Mouse (Mus musculus) kidney, postnatal 0 days (tissue): ENCODE results near the gene Chp1. TPM values are rescaled to one million over a fixed set of nuclear protein-coding genes. Genes with fewer than 3 reads are reported as not detected.

Experiments
- ATAC-seq: fragments of 200-750 bp; cut with Nextera tagmentation; replicated peaks from 2 replicates; pipeline ENCODE4 v1.8.0; 2017; ENCODE audit warnings: low read depth, moderate number of reproducible peaks, moderate TSS enrichment, moderate library complexity; ENCODE audit not compliant: low FRiP score
- DNase-seq: peaks from one replicate; pipeline ENCODE4 v3.0.0-alpha.2; 2016; ENCODE audit warnings: low spot score
- H3K27ac ChIP-seq: fragments of 300-500 bp; sonication (generic); 2 replicates; pipeline ENCODE4 v1.5.1; 2014; ENCODE audit warnings: mild to moderate bottlenecking
- H3K27me3 ChIP-seq: fragments of 300-500 bp; sonication (generic); 2 replicates; pipeline ENCODE4 v1.6.1; 2014; ENCODE audit warnings: low read length, mixed read lengths; ENCODE audit not compliant: insufficient read depth
- H3K36me3 ChIP-seq: fragments of 300-500 bp; sonication (generic); 2 replicates; pipeline ENCODE4 v1.6.1; 2014; ENCODE audit warnings: low read length, mixed read lengths; ENCODE audit not compliant: insufficient read depth
- H3K4me1 ChIP-seq: fragments of 300-500 bp; sonication (generic); replicated peaks from 2 replicates; pipeline ENCODE4 v1.6.1; 2014; ENCODE audit warnings: antibody characterized with exemption, low read length, mixed read lengths; ENCODE audit not compliant: insufficient read depth
- H3K4me2 ChIP-seq: fragments of 300-500 bp; sonication (generic); 2 replicates; pipeline ENCODE4 v1.6.1; 2014; ENCODE audit warnings: mild to moderate bottlenecking, low read length, moderate library complexity, mixed read lengths
- H3K4me3 ChIP-seq: fragments of 300-500 bp; sonication (generic); replicated peaks from 2 replicates; pipeline ENCODE4 v1.5.1; 2014; ENCODE audit warnings: low read depth, low read length
- H3K9ac ChIP-seq: fragments of 300-500 bp; sonication (generic); 2 replicates; pipeline ENCODE4 v1.6.1; 2014; ENCODE audit warnings: low read depth, low read length
- H3K9me3 ChIP-seq: fragments of 300-500 bp; sonication (generic); replicated peaks from 2 replicates; pipeline ENCODE4 v1.6.1; 2016; ENCODE audit warnings: low read length, inconsistent platforms, mixed read lengths
- CTCF ChIP-seq: IDR thresholded peaks from 2 replicates; pipeline ENCODE4 v1.5.1; 2016; ENCODE audit warnings: antibody characterized with exemption, low read depth, mild to moderate bottlenecking, moderate library complexity
- WGBS: fragments of 180-500 bp; shearing (Covaris S2); extraction: QIAGEN DNeasy Blood & Tissue Kit; methylation state at CpG from one replicate; pipeline ENCODE4 v1.1.7; 2014; 5-methylcytosine and 5-hydroxymethylcytosine counted together
- polyA plus RNA-seq: library from polyadenylated mRNA; unstranded; fragments of >200 nt; fragmentation: Nextera tagmentation; extraction: Ambion mirVana; gene quantifications from 2 replicates; pipeline ENCODE4 v1.2.1, GENCODE M21; 2015

Chp1 gene
- polyA plus RNA-seq, 1 experiment from 2014 or later, result 68.8 TPM

DNA sequence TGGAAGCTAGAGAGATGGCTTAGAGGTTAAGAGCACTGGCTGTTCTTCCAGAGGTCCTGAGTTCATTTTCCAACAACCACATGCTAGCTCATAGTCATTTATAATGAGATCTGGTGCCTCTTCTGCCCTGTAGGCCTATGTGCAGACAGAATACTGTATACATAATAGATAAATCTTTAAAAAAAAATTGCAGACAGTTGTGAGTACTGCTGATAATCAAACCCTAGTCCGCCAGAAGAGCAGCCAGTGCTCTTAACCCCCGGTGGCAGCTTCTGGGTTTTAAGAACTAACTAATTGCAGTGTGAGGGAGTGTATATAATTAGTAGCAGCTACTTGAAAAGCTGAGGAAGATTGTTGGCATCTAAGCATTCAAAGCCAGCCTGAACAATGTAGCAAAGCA lies 35.9 kb downstream of the Chp1 start:
- Histone ChIP-seq H3K36me3 (peaks cover 3% of the 10 kb centered on the region; the same call in 1 of the 2 replicates), H3K4me3 (no peak overlapping the region), H3K9ac (no peak overlapping the region), H3K27ac (no peak overlapping the region), H3K9me3 (no peaks in the 10 kb centered on the region), H3K27me3 (no peaks in the 10 kb centered on the region), H3K4me1 (no peaks in the 10 kb centered on the region), H3K4me2 (no peak overlapping the region)
- ATAC-seq (no peak), DNase-seq (no peak)
- WGBS, result 60% methylated on average over 2 of the region's 2 CpGs
- no peak for TF ChIP-seq CTCF

DNA sequence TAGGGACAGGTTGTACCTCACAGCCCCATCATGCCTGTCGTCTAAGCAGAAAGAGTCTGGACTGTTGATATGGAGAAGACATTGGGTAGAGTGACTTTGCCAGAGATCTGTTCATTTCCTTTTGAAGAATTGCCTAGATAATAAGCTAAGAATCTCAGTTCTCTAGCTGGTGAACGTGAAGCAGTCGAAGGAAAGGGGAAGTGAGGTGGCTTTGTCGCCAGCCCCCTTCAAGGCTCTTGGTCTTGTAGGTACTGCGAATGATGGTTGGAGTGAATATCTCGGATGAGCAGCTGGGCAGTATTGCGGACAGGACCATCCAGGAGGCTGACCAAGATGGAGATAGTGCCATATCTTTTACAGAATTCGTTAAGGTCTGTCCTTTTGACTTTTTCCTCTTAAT lies 36.8 kb downstream of the Chp1 start:
- no peak overlapping the region for H3K9ac ChIP-seq
- no peak overlapping the region for H3K4me2 ChIP-seq
- 87% methylated on average over 8 of the region's 8 CpGs for WGBS
- no peaks in the 10 kb centered on the region for H3K4me1 ChIP-seq
- no peak overlapping the region for H3K4me3 ChIP-seq
- DNase-seq, result no peak
- no peak overlapping the region for H3K27ac ChIP-seq
- peaks cover 3% of the 10 kb centered on the region; the same call in 1 of the 2 replicates for H3K36me3 ChIP-seq
- no peaks in the 10 kb centered on the region for H3K9me3 ChIP-seq
- H3K27me3 ChIP-seq, result no peaks in the 10 kb centered on the region
- ATAC-seq, result no peak
- TF ChIP-seq CTCF, result no peak

DNA sequence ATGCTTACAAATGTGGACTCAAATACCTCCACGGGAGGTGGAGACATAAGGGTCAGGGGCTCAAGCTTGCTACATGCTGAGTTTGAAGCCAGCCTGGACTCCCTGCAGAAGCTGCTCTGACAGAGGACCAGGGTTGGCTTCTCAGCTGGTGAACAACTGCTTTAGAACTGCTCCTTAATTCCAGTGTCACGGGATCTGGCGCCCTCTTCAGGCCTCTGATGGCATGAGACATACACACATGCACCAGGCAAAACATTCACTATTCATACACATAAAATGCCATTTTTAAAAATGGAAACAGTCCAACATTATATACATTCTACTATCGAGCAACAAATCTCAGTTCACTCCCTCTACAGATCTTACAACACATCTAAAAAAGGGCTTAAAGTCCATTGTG lies 39.9 kb downstream of the Chp1 start:
- no peak for ATAC-seq
- H3K27me3 ChIP-seq, result no peaks in the 10 kb centered on the region

DNA sequence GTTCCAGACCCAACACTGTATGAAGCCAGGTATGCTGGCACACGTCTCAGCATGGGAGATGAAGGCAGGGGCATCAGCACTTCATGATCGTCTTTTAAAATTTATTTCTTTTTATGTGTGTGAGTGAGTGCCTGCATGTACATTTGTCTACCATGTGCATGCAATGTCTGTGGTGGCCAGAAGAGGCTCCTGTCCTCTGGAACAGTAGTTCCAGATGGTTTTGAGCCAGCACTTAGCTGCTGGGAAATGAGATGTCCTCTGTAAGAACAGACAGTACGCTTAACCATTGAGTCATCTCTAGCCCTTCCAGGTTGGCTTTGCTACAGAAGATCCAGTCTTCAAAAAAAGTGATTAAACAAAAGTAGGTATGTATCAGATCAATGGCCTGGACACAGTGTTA lies 43.8 kb downstream of the Chp1 start:
- peak; percentile 25; the same call in 1 of the 2 replicates for TF ChIP-seq CTCF
- no peak for DNase-seq
- 94% methylated on average over 3 of the region's 3 CpGs for WGBS

More for the DNA sequence above, 39.9 kb downstream of the Chp1 start:
- WGBS, result 18% methylated on average over 4 of the region's 4 CpGs
- TF ChIP-seq CTCF, result peak; percentile 87
- no peak overlapping the region for H3K4me2 ChIP-seq
- H3K4me1 ChIP-seq, result no peaks in the 10 kb centered on the region
- no peaks in the 10 kb centered on the region for H3K9me3 ChIP-seq
- no peak overlapping the region for H3K27ac ChIP-seq
- no peak overlapping the region for H3K4me3 ChIP-seq
- DNase-seq, result peak; percentile 69
- H3K36me3 ChIP-seq, result no peaks in the 10 kb centered on the region; the same call in 1 of the 2 replicates
- H3K9ac ChIP-seq, result no peak overlapping the region

DNA sequence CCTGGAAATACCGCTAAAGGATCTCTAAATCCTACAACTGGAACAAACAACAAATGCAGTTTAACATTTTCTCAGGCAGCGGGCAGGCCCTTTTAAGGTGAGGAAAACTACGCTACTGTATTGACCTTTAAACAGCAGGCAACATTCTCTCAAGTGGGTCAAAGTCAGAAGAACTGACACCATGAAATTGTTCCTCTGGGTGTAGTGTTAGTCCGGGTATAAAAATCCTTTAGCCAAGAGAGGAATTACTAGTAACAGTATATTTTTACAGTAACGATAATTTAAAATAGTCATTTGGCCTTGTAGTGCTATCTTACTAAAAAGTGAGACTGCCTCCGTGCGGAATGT lies 46.2 kb downstream of the Chp1 start:
- TF ChIP-seq CTCF, result no peak
- no peak for DNase-seq
- Histone ChIP-seq H3K4me3 (peak overlapping the region; percentile 96; the same call in 1 of the 2 replicates), H3K27me3 (no peaks in the 10 kb centered on the region), H3K4me2 (peak overlapping the region; percentile 40), H3K27ac (peak overlapping the region; percentile 75), H3K4me1 (peaks cover 3% of the 10 kb centered on the region; the same call in 1 of the 2 replicates), H3K9ac (peak overlapping the region; percentile 15; the same call in 1 of the 2 replicates), H3K9me3 (no peaks in the 10 kb centered on the region), H3K36me3 (peaks cover 12% of the 10 kb centered on the region; the same call in 1 of the 2 replicates)
- 5% methylated on average over 7 of the region's 7 CpGs for WGBS
- no peak for ATAC-seq

More for the DNA sequence above, 43.8 kb downstream of the Chp1 start:
- Histone ChIP-seq H3K4me1 (peaks cover 3% of the 10 kb centered on the region; the same call in 1 of the 2 replicates), H3K36me3 (no peaks in the 10 kb centered on the region), H3K4me2 (no peak overlapping the region), H3K4me3 (no peak overlapping the region), H3K27me3 (no peaks in the 10 kb centered on the region), H3K9ac (no peak overlapping the region), H3K27ac (no peak overlapping the region), H3K9me3 (no peaks in the 10 kb centered on the region)
- ATAC-seq, result no peak

DNA sequence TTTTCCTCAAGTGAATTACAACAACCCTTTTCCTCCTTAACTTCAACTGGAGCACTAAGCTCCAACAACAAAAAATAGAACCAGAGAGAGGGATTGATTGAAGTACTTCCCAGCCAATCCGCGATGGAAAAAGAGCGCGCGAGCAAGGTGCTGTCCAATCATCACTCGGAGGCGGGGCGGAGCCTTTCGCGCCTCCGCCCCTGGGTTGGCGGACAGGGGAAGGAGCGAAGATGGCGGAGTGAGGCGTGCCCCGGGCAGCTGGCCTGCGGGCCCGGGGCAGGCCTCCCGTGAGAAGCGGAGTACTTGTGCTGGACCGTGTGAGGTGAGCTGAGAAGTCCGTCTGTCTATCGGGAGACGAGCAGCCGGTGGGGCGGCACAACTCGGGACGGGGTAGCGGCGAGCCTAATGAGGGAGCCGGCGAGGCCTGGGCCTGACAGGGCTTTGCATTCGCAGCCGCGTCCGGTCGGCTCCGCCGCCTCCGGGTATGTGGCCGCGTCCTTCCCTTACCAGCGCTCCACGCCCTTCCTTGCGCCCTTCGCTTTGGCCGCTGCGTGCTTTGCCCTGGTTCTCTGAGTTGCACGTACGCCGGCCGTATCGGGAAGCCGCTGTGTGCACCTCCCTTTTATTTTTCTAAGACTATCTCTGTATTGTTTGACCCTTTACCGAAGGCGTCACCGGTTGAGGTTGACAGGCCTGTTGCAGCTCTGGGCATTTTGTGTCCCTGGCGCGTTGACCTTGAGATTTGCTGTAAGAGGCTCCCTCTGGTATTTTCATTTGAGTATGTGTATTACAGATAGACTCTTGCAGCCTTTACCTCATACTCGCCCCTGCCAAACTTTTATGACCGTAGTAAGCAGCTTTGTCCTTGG lies 46.9 kb downstream of the Chp1 start:
- ATAC-seq (peak; percentile 97), DNase-seq (peak; percentile 98)
- H3K9me3 ChIP-seq, result no peaks in the 10 kb centered on the region
- peaks cover 17% of the 10 kb centered on the region for H3K36me3 ChIP-seq
- no peaks in the 10 kb centered on the region for H3K27me3 ChIP-seq
- H3K4me2 ChIP-seq, result peak overlapping the region; percentile 77
- H3K4me3 ChIP-seq, result peak overlapping the region; percentile 96
- H3K4me1 ChIP-seq, result peaks cover 3% of the 10 kb centered on the region; the same call in 1 of the 2 replicates
- H3K27ac ChIP-seq, result peak overlapping the region; percentile 95
- under 1% methylated on average over 54 of the region's 61 CpGs for WGBS
- TF ChIP-seq CTCF, result no peak
- peak overlapping the region; percentile 97 for H3K9ac ChIP-seq
